Mouse (Mus musculus): ENCODE data around the gene Lbhd1. TPM values are rescaled to one million over a fixed set of nuclear protein-coding genes. Genes with fewer than 3 reads are reported as not detected.
"Not testable (repeated sequence)": the region's sequence is repeated elsewhere in the genome, so short reads cannot be mapped to it uniquely, and the experiment has no call there.

Gene Lbhd1
- polyA plus RNA-seq, 1 experiment from 2014 or later = 47.2 TPM

- Histone ChIP-seq H3K9ac (ENCODE audit: low read length) (peak within 1 kb of the TSS; percentile 78), H3K4me2 (replicated peaks; ENCODE audit: low read depth) (peak within 1 kb of the TSS; percentile 63), H3K9me3 (ENCODE audit: control insufficient read depth, low read length) (no peaks in the 10 kb centered on the region), H3K27ac (replicated peaks) (peak within 1 kb of the TSS; percentile 85), H3K27me3 (ENCODE audit: control insufficient read depth, insufficient read depth, low read length) (no peaks in the 10 kb centered on the region), H3K4me1 (replicated peaks; ENCODE audit: control insufficient read depth, insufficient read depth) (peaks cover 4% of the 10 kb centered on the region; the same call in 1 of the 2 replicates), H3K36me3 (ENCODE audit: control insufficient read depth, insufficient read depth, low read length) (no peaks in the 10 kb centered on the region), H3K4me3 (ENCODE audit: low read depth, low read length) (peak within 1 kb of the TSS; percentile 69)
- under 1% methylated on average over 58 of the region's 58 CpGs for WGBS
- DNase-seq (ENCODE audit: low spot score) (peak; percentile 97), ATAC-seq (ENCODE audit: low FRiP score, low TSS enrichment) (peak; percentile 94)
- TF ChIP-seq EP300 (optimal IDR thresholded peaks at IDR 0.05) = no peak
- TF ChIP-seq CTCF (IDR thresholded peaks at IDR 0.05; ENCODE audit: low read depth) = no peak
These were observed 5.2 kb downstream of the Lbhd1 start, which contains the start of the genes 1810009A15Rik and Gm49416 for GRCm38 (mm10) chr19:8888511-8889385. Gene 1810009A15Rik, plus strand, starts transcription at chr19:8888853. Gene Gm49416, plus strand, starts transcription at chr19:8888926.

- 0 out of 2 replicates have a peak, but pooled peaks cover 3% of the 10 kb centered on the region for H3K4me1 ChIP-seq (replicated peaks; ENCODE audit: control insufficient read depth, insufficient read depth)
- no peaks in the 10 kb centered on the region for H3K9me3 ChIP-seq (ENCODE audit: control insufficient read depth, low read length)
- H3K9ac ChIP-seq (ENCODE audit: low read length) = peak within 1 kb of the TSS; percentile 91
- no peak for TF ChIP-seq EP300 (optimal IDR thresholded peaks at IDR 0.05)
- 1% methylated on average over 51 of the region's 54 CpGs for WGBS
- DNase-seq (ENCODE audit: low spot score) = peak; percentile 88
- ATAC-seq (ENCODE audit: low FRiP score, low TSS enrichment) = peak; percentile 56
- H3K27ac ChIP-seq (replicated peaks) = peak within 1 kb of the TSS; percentile 92
- peak within 1 kb of the TSS; percentile 87 for H3K4me2 ChIP-seq (replicated peaks; ENCODE audit: low read depth)
- H3K27me3 ChIP-seq (ENCODE audit: control insufficient read depth, insufficient read depth, low read length) = no peaks in the 10 kb centered on the region
- H3K36me3 ChIP-seq (ENCODE audit: control insufficient read depth, insufficient read depth, low read length) = peaks cover 4% of the 10 kb centered on the region; the same call in 1 of the 2 replicates
- peak within 1 kb of the TSS; percentile 88 for H3K4me3 ChIP-seq (ENCODE audit: low read depth, low read length)
These were observed 9.6 kb downstream of the Lbhd1 start, which contains the start of gene Ints5 for GRCm38 (mm10) chr19:8892829-8893766. Gene Ints5, plus strand, starts transcription at chr19:8893005.

- Histone ChIP-seq H3K9ac (ENCODE audit: low read length) (no peak overlapping the region), H3K4me1 (replicated peaks; ENCODE audit: control insufficient read depth, insufficient read depth) (0 out of 2 replicates have a peak, but pooled peaks cover 3% of the 10 kb centered on the region), H3K9me3 (ENCODE audit: control insufficient read depth, low read length) (no peaks in the 10 kb centered on the region), H3K4me2 (replicated peaks; ENCODE audit: low read depth) (no peak overlapping the region), H3K27me3 (ENCODE audit: control insufficient read depth, insufficient read depth, low read length) (no peaks in the 10 kb centered on the region), H3K27ac (replicated peaks) (no peak overlapping the region), H3K36me3 (ENCODE audit: control insufficient read depth, insufficient read depth, low read length) (peaks cover 4% of the 10 kb centered on the region; the same call in 1 of the 2 replicates), H3K4me3 (ENCODE audit: low read depth, low read length) (no peak overlapping the region)
- 88% methylated on average over 9 of the region's 9 CpGs for WGBS
- ATAC-seq (ENCODE audit: low FRiP score, low TSS enrichment) = no peak
- TF ChIP-seq CTCF (IDR thresholded peaks at IDR 0.05; ENCODE audit: low read depth) (no peak), EP300 (optimal IDR thresholded peaks at IDR 0.05) (no peak)
- DNase-seq (ENCODE audit: low spot score) = no peak
These were observed 11.9 kb downstream of the Lbhd1 start for GRCm38 (mm10) chr19:8895397-8895960.

GRCm38 (mm10) chr19:8896231-8896630 lies 12.7 kb downstream of the Lbhd1 start:
- H3K9me3 ChIP-seq (ENCODE audit: control insufficient read depth, low read length); H3K4me3 ChIP-seq (ENCODE audit: low read depth, low read length); H3K9ac ChIP-seq (ENCODE audit: low read length); H3K36me3 ChIP-seq (ENCODE audit: control insufficient read depth, insufficient read depth, low read length); H3K27me3 ChIP-seq (ENCODE audit: control insufficient read depth, insufficient read depth, low read length); ATAC-seq (ENCODE audit: low FRiP score, low TSS enrichment); H3K4me1 ChIP-seq (replicated peaks; ENCODE audit: control insufficient read depth, insufficient read depth); H3K4me2 ChIP-seq (replicated peaks; ENCODE audit: low read depth); DNase-seq (ENCODE audit: low spot score); H3K27ac ChIP-seq (replicated peaks): not testable (repeated sequence)
- WGBS = 80% methylated on average over 5 of the region's 5 CpGs

GRCm38 (mm10) chr19:8897211-8897864 lies 13.8 kb downstream of the Lbhd1 start:
- H3K27ac ChIP-seq (replicated peaks) = peak overlapping the region; percentile 89
- not testable (repeated sequence) for H3K9me3 ChIP-seq (ENCODE audit: control insufficient read depth, low read length); H3K4me1 ChIP-seq (replicated peaks; ENCODE audit: control insufficient read depth, insufficient read depth); H3K27me3 ChIP-seq (ENCODE audit: control insufficient read depth, insufficient read depth, low read length); H3K36me3 ChIP-seq (ENCODE audit: control insufficient read depth, insufficient read depth, low read length)
- 18% methylated on average over 21 of the region's 21 CpGs for WGBS
- DNase-seq (ENCODE audit: low spot score) = peak; percentile 53
- peak overlapping the region; percentile 82 for H3K4me3 ChIP-seq (ENCODE audit: low read depth, low read length)
- ATAC-seq (ENCODE audit: low FRiP score, low TSS enrichment) = peak; percentile 60
- peak overlapping the region; percentile 58 for H3K4me2 ChIP-seq (replicated peaks; ENCODE audit: low read depth)
- peak overlapping the region; percentile 60 for H3K9ac ChIP-seq (ENCODE audit: low read length)
